Mouse (Mus musculus): ENCODE measurements at regions not wholly inside any gene's neighbourhood (a gene's known extent, or its start where the extent isn't known, plus 50 kb on each side); places are given as distances from the start of the nearest gene placed in this dataset.

GRCm38 (mm10) chr10:67380174-67380573 is 95.1 kb upstream of the Nrbf2 start:
- TF ChIP-seq CTCF (IDR thresholded peaks at IDR 0.05; ENCODE audit: control insufficient read depth, insufficient read depth, insufficient replicate concordance, low read depth, low read length) (no peak), POLR2A (IDR thresholded peaks at IDR 0.05; ENCODE audit: control insufficient read depth, low read depth, low read length) (no peak)
